Comparison of ENCODE assay signal across 8 mouse cellular contexts in the genomic region with DNA sequence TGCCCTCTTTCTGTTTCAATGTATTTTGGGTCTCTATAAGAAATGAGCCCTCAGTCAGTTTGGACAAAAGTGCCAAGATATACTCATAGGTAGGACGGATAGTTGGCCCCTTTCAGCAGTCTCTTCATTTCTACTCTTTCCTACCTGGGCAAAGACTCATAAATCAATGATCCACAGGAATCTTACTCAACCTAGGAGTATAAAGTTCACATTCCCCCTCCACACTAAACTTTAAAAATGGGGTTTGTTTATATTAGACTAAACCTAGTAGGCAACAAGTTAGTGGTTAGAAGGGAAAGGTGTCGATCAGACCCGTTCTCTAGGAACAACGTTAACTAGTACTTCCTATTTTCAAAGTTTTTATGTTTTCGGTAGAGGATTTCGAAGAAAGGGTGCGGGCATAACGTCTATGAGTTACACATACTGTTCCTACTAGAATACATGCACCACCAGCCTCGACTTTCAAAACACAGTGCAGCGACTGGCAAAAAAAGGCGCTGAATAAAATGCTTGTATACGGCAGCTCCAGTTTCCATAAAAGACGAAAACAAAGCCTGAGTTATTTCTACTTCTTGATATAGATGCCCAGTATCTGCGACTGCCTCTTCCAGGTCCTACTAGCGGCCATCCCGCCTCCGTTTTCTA. TPM values are rescaled to one million over a fixed set of nuclear protein-coding genes. Genes with fewer than 3 reads are reported as not detected.
DNase-seq lines count a peak whose midpoint lies in the region; ATAC-seq lines count a peak whose summit lies in the region.

No protein-coding gene starts in this region.

- ATAC-seq in kidney, embryonic 14.5 days (ENCODE audit: low FRiP score, low TSS enrichment), result no peak
- no peak for ATAC-seq in hindbrain, embryonic 11.5 days (ENCODE audit: low FRiP score)
- ATAC-seq in midbrain, embryonic 13.5 days, result no peak
- ATAC-seq in cerebellum, adult (ENCODE audit: insufficient number of reproducible peaks, low FRiP score, low TSS enrichment), result no peak

- peaks cover 18% of the 10 kb centered on the region for H3K4me1 ChIP-seq in kidney, embryonic 14.5 days (ENCODE audit: control insufficient read depth, insufficient read depth, low read length)
- H3K4me1 ChIP-seq in hindbrain, embryonic 11.5 days (replicated peaks; ENCODE audit: control insufficient read depth, insufficient read depth, low read length), result no peaks in the 10 kb centered on the region
- H3K4me1 ChIP-seq in midbrain, embryonic 13.5 days (replicated peaks), result peaks cover 46% of the 10 kb centered on the region

- peak overlapping the region; percentile 63 for H3K4me3 ChIP-seq in kidney, embryonic 14.5 days (ENCODE audit: low read length)
- H3K4me3 ChIP-seq in hindbrain, embryonic 11.5 days (ENCODE audit: low read depth, low read length), result peak overlapping the region; percentile 86
- peak overlapping the region; percentile 90 for H3K4me3 ChIP-seq in midbrain, embryonic 13.5 days (replicated peaks)

- H3K9ac ChIP-seq in kidney, embryonic 14.5 days (ENCODE audit: low read depth, low read length), result peak overlapping the region; percentile 79
- peak overlapping the region; percentile 95 for H3K9ac ChIP-seq in hindbrain, embryonic 11.5 days (ENCODE audit: low read depth, low read length)
- H3K9ac ChIP-seq in midbrain, embryonic 13.5 days (replicated peaks), result peak overlapping the region; percentile 95

- H3K9me3 ChIP-seq in kidney, embryonic 14.5 days (ENCODE audit: control insufficient read depth, low read length), result no peaks in the 10 kb centered on the region
- H3K9me3 ChIP-seq in hindbrain, embryonic 11.5 days (ENCODE audit: control insufficient read depth, low read length), result no peaks in the 10 kb centered on the region
- H3K9me3 ChIP-seq in midbrain, embryonic 13.5 days, result no peaks in the 10 kb centered on the region

- peak overlapping the region; percentile 93 for H3K4me2 ChIP-seq in kidney, embryonic 14.5 days (replicated peaks; ENCODE audit: low read depth, low read length)
- peak overlapping the region; percentile 63 for H3K4me2 ChIP-seq in hindbrain, embryonic 11.5 days (replicated peaks; ENCODE audit: low read depth, low read length)
- peak overlapping the region; percentile 89 for H3K4me2 ChIP-seq in midbrain, embryonic 13.5 days (replicated peaks)

- peaks cover 9% of the 10 kb centered on the region; the same call in 1 of the 2 replicates for H3K36me3 ChIP-seq in kidney, embryonic 14.5 days (ENCODE audit: control insufficient read depth, insufficient read depth, low read length)
- H3K36me3 ChIP-seq in hindbrain, embryonic 11.5 days (ENCODE audit: control insufficient read depth, insufficient read depth, low read length), result no peaks in the 10 kb centered on the region
- H3K36me3 ChIP-seq in midbrain, embryonic 13.5 days, result peaks cover 18% of the 10 kb centered on the region; the same call in 1 of the 2 replicates

- DNase-seq in kidney, postnatal 25 days, result no peak
- DNase-seq in MN1 (ENCODE audit: low spot score), result peak; percentile 21
- no peak for DNase-seq in hindbrain, embryonic 11.5 days (ENCODE audit: low spot score)
- DNase-seq in B cell, adult 2 months, result no peak
- DNase-seq in left cerebral cortex, postnatal 14 days (ENCODE audit: low spot score in 2 of 2), result no peak

- intact Hi-C loops in left cerebral cortex, postnatal 14 days (cut with DNase I), result no loop called here

- WGBS in kidney, embryonic 14.5 days, result 1% methylated on average over 17 of the region's 17 CpGs
- under 1% methylated on average over 17 of the region's 17 CpGs for WGBS in hindbrain, embryonic 11.5 days
- WGBS in midbrain, embryonic 13.5 days, result 2% methylated on average over 17 of the region's 17 CpGs

- no peaks in the 10 kb centered on the region for H3K27me3 ChIP-seq in kidney, embryonic 14.5 days (ENCODE audit: control insufficient read depth, insufficient read depth, low read length)
- no peaks in the 10 kb centered on the region for H3K27me3 ChIP-seq in hindbrain, embryonic 11.5 days (ENCODE audit: control insufficient read depth, insufficient read depth, low read length)
- H3K27me3 ChIP-seq in midbrain, embryonic 13.5 days, result no peaks in the 10 kb centered on the region

- H3K27ac ChIP-seq in kidney, embryonic 14.5 days (ENCODE audit: low read depth, low read length), result peak overlapping the region; percentile 94
- peak overlapping the region; percentile 91 for H3K27ac ChIP-seq in hindbrain, embryonic 11.5 days (ENCODE audit: low read depth, low read length)
- H3K27ac ChIP-seq in midbrain, embryonic 13.5 days, result peak overlapping the region; percentile 94

RNA-seq across cellular contexts. Expression of a gene that starts 0.8 kb away (rescaled TPM):
- 228 and 351 TPM in 2 replicates for polyA plus RNA-seq in kidney, embryonic 14.5 days (2014; fragmentation: Nextera tagmentation; extraction: Ambion mirVana)
- polyA plus RNA-seq in hindbrain, embryonic 11.5 days (2014; fragmentation: Nextera tagmentation; extraction: Ambion mirVana), result 282 and 285 TPM in 2 replicates
- polyA plus RNA-seq in midbrain, embryonic 13.5 days (2015; fragmentation: Nextera tagmentation; extraction: Ambion mirVana), result 171 and 175 TPM in 2 replicates
- 10 to 100 TPM; 51.5 to 54.3 TPM for total RNA-seq in left cerebral cortex, postnatal 14 days (2021)

RNA-seq across cellular contexts. Expression of a gene that starts 18.3 kb away (rescaled TPM):
- 2.1 and 3.1 TPM in 2 replicates for polyA plus RNA-seq in kidney, embryonic 14.5 days (2014; fragmentation: Nextera tagmentation; extraction: Ambion mirVana)
- polyA plus RNA-seq in hindbrain, embryonic 11.5 days (2014; fragmentation: Nextera tagmentation; extraction: Ambion mirVana), result 6.6 and 6.9 TPM in 2 replicates
- 18.3 and 18.8 TPM in 2 replicates for polyA plus RNA-seq in midbrain, embryonic 13.5 days (2015; fragmentation: Nextera tagmentation; extraction: Ambion mirVana)
- total RNA-seq in left cerebral cortex, postnatal 14 days (2021), result 1 to 10 TPM; 3.9 to 4.2 TPM

RNA-seq across cellular contexts. Expression of a gene that starts 23.1 kb away (rescaled TPM):
- 8.6 and 11.6 TPM in 2 replicates for polyA plus RNA-seq in kidney, embryonic 14.5 days (2014; fragmentation: Nextera tagmentation; extraction: Ambion mirVana)
- 9.1 and 13.8 TPM in 2 replicates for polyA plus RNA-seq in hindbrain, embryonic 11.5 days (2014; fragmentation: Nextera tagmentation; extraction: Ambion mirVana)
- polyA plus RNA-seq in midbrain, embryonic 13.5 days (2015; fragmentation: Nextera tagmentation; extraction: Ambion mirVana), result 17.9 and 19.0 TPM in 2 replicates
- 10 to 100 TPM; 18.4 to 20.6 TPM for total RNA-seq in left cerebral cortex, postnatal 14 days (2021)
